Mouse (Mus musculus): ENCODE results near the gene Rimbp2. TPM values are rescaled to one million over a fixed set of nuclear protein-coding genes. Genes with fewer than 3 reads are reported as not detected.

Gene Rimbp2
- total and polyA plus RNA-seq, 3 experiments: not detected

DNA sequence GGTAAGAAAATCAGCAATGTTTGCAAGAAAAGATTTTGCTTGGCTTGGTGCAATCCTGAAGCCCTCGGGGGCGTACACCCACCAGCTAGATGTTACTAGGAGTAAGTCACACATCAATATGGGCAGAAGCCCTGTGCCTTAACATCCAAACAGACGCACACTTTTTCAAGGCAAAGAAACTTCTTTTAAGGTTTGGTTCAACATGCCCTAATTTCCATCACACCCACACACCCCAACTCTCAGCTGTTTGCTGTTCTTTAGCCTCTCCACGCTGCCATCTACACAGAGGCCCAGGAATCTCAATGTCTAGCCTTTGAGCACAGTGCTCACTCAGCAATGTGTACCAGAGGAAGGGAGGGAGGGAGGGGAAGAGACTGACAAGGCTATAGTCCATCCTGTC, 28.2 kb downstream of the Rimbp2 start:
- no peak overlapping the region for H3K4me3 ChIP-seq (ENCODE audit: control insufficient read depth in 1 of 2, insufficient read depth in 1 of 2, low read depth in 2 of 2, low read length in 2 of 2)
- no peak overlapping the region for H3K9ac ChIP-seq (ENCODE audit: control insufficient read depth, low read depth, low read length, poor library complexity, severe bottlenecking)
- H3K79me2 ChIP-seq (ENCODE audit: control insufficient read depth, insufficient read depth, low read length, poor library complexity): no peaks in the 10 kb centered on the region
- no peaks in the 10 kb centered on the region for H3K27me3 ChIP-seq (ENCODE audit: control insufficient read depth in 1 of 2, insufficient read depth in 2 of 2, low read length in 2 of 2)
- no peak overlapping the region for H3K27ac ChIP-seq (ENCODE audit: control insufficient read depth, low read depth, low read length)
- H3K9me3 ChIP-seq (replicated peaks; ENCODE audit: insufficient read depth, low read length): no peaks in the 10 kb centered on the region
- H3K36me3 ChIP-seq (ENCODE audit: control insufficient read depth in 1 of 2, insufficient read depth in 2 of 2, low read length in 2 of 2): no peaks in the 10 kb centered on the region
- H3K4me1 ChIP-seq (ENCODE audit: control insufficient read depth in 1 of 2, insufficient read depth in 2 of 2, low read length in 2 of 2): no peaks in the 10 kb centered on the region
- TF ChIP-seq MEF2A (IDR thresholded peaks at IDR 0.05; ENCODE audit: extremely low read depth, insufficient replicate concordance, low read depth, low read length, poor library complexity, severe bottlenecking): no peak
- TF ChIP-seq NELFE (IDR thresholded peaks at IDR 0.05; ENCODE audit: low read depth, low read length): no peak
- TF ChIP-seq TBP (IDR thresholded peaks at IDR 0.05; ENCODE audit: low read depth, low read length): no peak
- TF ChIP-seq RCOR1 (IDR thresholded peaks at IDR 0.05; ENCODE audit: low read depth, low read length): no peak
- TF ChIP-seq RAD21 (IDR thresholded peaks at IDR 0.05; ENCODE audit: low read depth, low read length): no peak
- TF ChIP-seq POLR2AphosphoS2 (IDR thresholded peaks at IDR 0.05; ENCODE audit: low read length): no peak
- no peak for TF ChIP-seq GABPA (IDR thresholded peaks at IDR 0.05; ENCODE audit: low read depth, low read length)
- no peak for TF ChIP-seq USF1 (IDR thresholded peaks at IDR 0.05; ENCODE audit: low read depth, low read length)
- TF ChIP-seq UBTF (IDR thresholded peaks at IDR 0.05; ENCODE audit: borderline replicate concordance, insufficient read depth, low read depth, low read length): no peak
- no peak for TF ChIP-seq SIN3A (IDR thresholded peaks at IDR 0.05; ENCODE audit: low read length)
- no peak for TF ChIP-seq POLR2AphosphoS5 (IDR thresholded peaks at IDR 0.05; ENCODE audit: borderline replicate concordance, low read depth, low read length)
- no peak for TF ChIP-seq TCF12 (IDR thresholded peaks at IDR 0.05; ENCODE audit: low read depth, low read length)
- no peak for TF ChIP-seq ELF1 (IDR thresholded peaks at IDR 0.05; ENCODE audit: low read depth, low read length)
- TF ChIP-seq KAT2A (conservative IDR thresholded peaks at IDR 0.05; ENCODE audit: low read depth, low read length): no peak
- TF ChIP-seq POLR2A (IDR thresholded peaks at IDR 0.05; ENCODE audit: control insufficient read depth in 1 of 2, insufficient read depth in 1 of 2, low read depth in 1 of 2, low read length in 2 of 2, poor library complexity in 1 of 2): no peak
- TF ChIP-seq SMC3 (IDR thresholded peaks at IDR 0.05; ENCODE audit: low read depth, low read length): no peak
- TF ChIP-seq MAX (IDR thresholded peaks at IDR 0.05; ENCODE audit: low read length): no peak
- no peak for TF ChIP-seq MYC (IDR thresholded peaks at IDR 0.05; ENCODE audit: low read depth, low read length)
- no peak for TF ChIP-seq MAFK (IDR thresholded peaks at IDR 0.05; ENCODE audit: borderline replicate concordance, low read depth, low read length)
- no peak for TF ChIP-seq CHD1 (IDR thresholded peaks at IDR 0.05; ENCODE audit: low read depth, low read length)
- DNase-seq (ENCODE audit: low read depth, low spot score): no peak

DNA sequence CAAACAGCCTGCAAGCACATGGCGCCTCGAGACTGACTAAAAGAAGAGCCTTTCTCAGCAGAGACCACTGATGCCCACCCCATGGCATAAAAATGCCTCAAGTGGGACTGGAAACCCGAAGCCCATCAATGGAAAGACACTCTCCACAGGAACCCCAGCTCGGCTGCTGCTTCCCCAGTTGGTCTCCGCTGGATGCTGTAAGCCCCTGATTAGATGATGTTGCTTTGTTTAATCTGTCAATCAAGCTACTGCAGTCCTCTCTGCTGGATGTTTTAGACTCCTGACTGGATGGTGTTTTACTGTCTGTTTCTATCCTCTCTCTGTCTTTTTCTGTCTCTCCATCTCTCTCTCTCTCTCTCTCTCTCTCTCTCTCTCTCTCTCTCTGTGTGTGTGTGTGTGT, 33.2 kb downstream of the Rimbp2 start:
- H3K9ac ChIP-seq (ENCODE audit: control insufficient read depth, low read depth, low read length, poor library complexity, severe bottlenecking): no peak overlapping the region
- no peaks in the 10 kb centered on the region for H3K79me2 ChIP-seq (ENCODE audit: control insufficient read depth, insufficient read depth, low read length, poor library complexity)
- H3K27ac ChIP-seq (ENCODE audit: control insufficient read depth, low read depth, low read length): no peak overlapping the region
- H3K27me3 ChIP-seq (ENCODE audit: control insufficient read depth in 1 of 2, insufficient read depth in 2 of 2, low read length in 2 of 2): no peaks in the 10 kb centered on the region
- H3K9me3 ChIP-seq (replicated peaks; ENCODE audit: insufficient read depth, low read length): no peaks in the 10 kb centered on the region
- DNase-seq (ENCODE audit: low read depth, low spot score): no peak
- H3K4me1 ChIP-seq (ENCODE audit: control insufficient read depth in 1 of 2, insufficient read depth in 2 of 2, low read length in 2 of 2): no peaks in the 10 kb centered on the region
- TF ChIP-seq TBP (IDR thresholded peaks at IDR 0.05; ENCODE audit: low read depth, low read length): no peak
- TF ChIP-seq RAD21 (IDR thresholded peaks at IDR 0.05; ENCODE audit: low read depth, low read length): no peak
- no peak for TF ChIP-seq NRF1 (IDR thresholded peaks at IDR 0.05; ENCODE audit: insufficient read depth, low read depth, low read length, poor library complexity, severe bottlenecking)
- no peak for TF ChIP-seq BHLHE40 (IDR thresholded peaks at IDR 0.05; ENCODE audit: borderline replicate concordance, low read depth, low read length)
- no peak for TF ChIP-seq KAT2A (conservative IDR thresholded peaks at IDR 0.05; ENCODE audit: low read depth, low read length)
- no peak for TF ChIP-seq POLR2A (IDR thresholded peaks at IDR 0.05; ENCODE audit: control insufficient read depth in 1 of 2, insufficient read depth in 1 of 2, low read depth in 1 of 2, low read length in 2 of 2, poor library complexity in 1 of 2)
- TF ChIP-seq CHD2 (IDR thresholded peaks at IDR 0.05; ENCODE audit: low read length): no peak
- TF ChIP-seq POLR2AphosphoS2 (IDR thresholded peaks at IDR 0.05; ENCODE audit: low read length): no peak
- no peak for TF ChIP-seq NELFE (IDR thresholded peaks at IDR 0.05; ENCODE audit: low read depth, low read length)
- no peak for TF ChIP-seq ELF1 (IDR thresholded peaks at IDR 0.05; ENCODE audit: low read depth, low read length)
- TF ChIP-seq USF2 (IDR thresholded peaks at IDR 0.05; ENCODE audit: borderline replicate concordance in 1 of 2, insufficient read depth in 1 of 2, low read depth in 1 of 2, low read length in 2 of 2): no peak
- no peak for TF ChIP-seq SIN3A (IDR thresholded peaks at IDR 0.05; ENCODE audit: low read length)
- no peak for TF ChIP-seq MEF2A (IDR thresholded peaks at IDR 0.05; ENCODE audit: extremely low read depth, insufficient replicate concordance, low read depth, low read length, poor library complexity, severe bottlenecking)
- TF ChIP-seq MXI1 (IDR thresholded peaks at IDR 0.05; ENCODE audit: low read depth, low read length): no peak
- no peak for TF ChIP-seq MYB (IDR thresholded peaks at IDR 0.05; ENCODE audit: low read depth, low read length)
- no peaks in the 10 kb centered on the region for H3K36me3 ChIP-seq (ENCODE audit: control insufficient read depth in 1 of 2, insufficient read depth in 2 of 2, low read length in 2 of 2)
- no peak overlapping the region for H3K4me3 ChIP-seq (ENCODE audit: control insufficient read depth in 1 of 2, insufficient read depth in 1 of 2, low read depth in 2 of 2, low read length in 2 of 2)

Data from MEL (cell line).